Comparison of ENCODE assay signal across 29 mouse cellular contexts in the genomic region with DNA sequence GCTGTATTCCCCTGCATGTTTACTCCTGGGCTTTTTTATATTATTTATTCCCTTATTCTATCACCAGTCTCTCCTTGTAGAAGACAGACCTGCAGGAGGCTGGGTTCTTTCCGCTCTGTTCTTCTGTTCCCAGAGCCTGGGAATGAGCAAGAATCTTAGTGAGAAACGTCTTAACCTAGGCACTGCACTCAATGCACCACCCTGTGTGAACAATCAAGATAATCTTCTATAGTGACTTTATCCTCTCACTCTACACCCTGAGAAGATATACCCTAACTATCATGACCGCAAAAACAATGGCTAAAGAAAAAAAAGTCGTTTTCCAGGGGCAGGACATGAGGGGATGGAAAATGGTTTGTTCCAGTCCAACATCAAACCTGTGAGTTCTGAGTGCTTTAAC. TPM values are rescaled to one million over a fixed set of nuclear protein-coding genes. Genes with fewer than 3 reads are reported as not detected.
A peak's percentile ranks its signal among the peaks of the same experiment; 100 is the strongest.
DNase-seq lines count a peak whose midpoint lies in the region; ATAC-seq and TF ChIP-seq lines count a peak whose summit lies in the region.
"Had no signal": no experiment of that assay in that cellular context is flagged by ENCODE, and none has a peak within 500 bp of the region (broad histone marks: within the 10 kb centered on the region; RNA-seq: fewer than 3 reads in every experiment).

No protein-coding gene starts in this region.

- peaks cover 3% of the 10 kb centered on the region for H3K36me3 ChIP-seq in heart, adult 2 months (ENCODE audit: control insufficient read depth, insufficient read depth, low read length)
- no peaks in the 10 kb centered on the region for H3K36me3 ChIP-seq in liver, embryonic 12.5 days
- H3K36me3 ChIP-seq in liver, embryonic 14.5 days (replicated peaks; ENCODE audit: control insufficient read depth, insufficient read depth, low read depth) = no peaks in the 10 kb centered on the region
- H3K36me3 ChIP-seq: embryonic facial prominence, embryonic 10.5 days; forebrain, embryonic 10.5 days had no signal

- no peak for DNase-seq in heart, adult 2 months
- no peak for DNase-seq in heart, postnatal 36 days
- DNase-seq in liver = no peak
- DNase-seq in liver, embryonic 14.5 days (ENCODE audit: low read depth in 3 of 3, low spot score in 3 of 3) = no peak
- no peak for DNase-seq in cerebellum, postnatal 25 days
- DNase-seq in layer of hippocampus, adult 9-11 months = no peak
- DNase-seq: adrenal gland, postnatal 10 days; adrenal gland, postnatal 36 days; B cell, adult 2 months; cerebellum, adult 11 months; cerebellum, adult 2 months; cerebellum, adult 9-11 months; cerebellum, postnatal 36 days; embryo, embryonic 11 days; gastrocnemius, postnatal 25 days; heart, postnatal 4 days had no signal

- H3K4me2 ChIP-seq in liver, embryonic 12.5 days = peak overlapping the region; percentile 60
- peak overlapping the region; percentile 56 for H3K4me2 ChIP-seq in liver, embryonic 14.5 days (ENCODE audit: low read depth)
- H3K4me2 ChIP-seq: embryonic facial prominence, embryonic 13.5 days; forebrain, embryonic 13.5 days; heart, embryonic 12.5 days; heart, embryonic 15.5 days; hindbrain, embryonic 14.5 days had no signal

- H3K79me2 ChIP-seq in heart, adult 2 months (replicated peaks; ENCODE audit: control insufficient read depth, insufficient read depth, low read length) = no peaks in the 10 kb centered on the region

- no peak for TF ChIP-seq EP300 in heart, adult 2 months (IDR thresholded peaks at IDR 0.05; ENCODE audit: insufficient read depth, low read depth, low read length)
- no peak for TF ChIP-seq EP300 in liver, embryonic 14.5 days (IDR thresholded peaks at IDR 0.05; ENCODE audit: low read depth)

- TF ChIP-seq CTCF in heart, adult 2 months (IDR thresholded peaks at IDR 0.05) = no peak
- no peak for TF ChIP-seq CTCF in liver, embryonic 14.5 days (IDR thresholded peaks at IDR 0.05; ENCODE audit: low read depth)

- H3K9me3 ChIP-seq in liver, embryonic 12.5 days (replicated peaks) = no peaks in the 10 kb centered on the region
- no peaks in the 10 kb centered on the region for H3K9me3 ChIP-seq in liver, embryonic 14.5 days (ENCODE audit: control insufficient read depth, low read length)
- H3K9me3 ChIP-seq: embryonic facial prominence, embryonic 10.5 days; forebrain, embryonic 10.5 days; forebrain, embryonic 13.5 days had no signal

- H3K4me1 ChIP-seq in heart, adult 2 months (ENCODE audit: control insufficient read depth, insufficient read depth, low read length) = peaks cover 3% of the 10 kb centered on the region
- H3K4me1 ChIP-seq in liver, embryonic 12.5 days = peaks cover 29% of the 10 kb centered on the region
- H3K4me1 ChIP-seq in liver, embryonic 14.5 days (replicated peaks; ENCODE audit: control insufficient read depth in 2 of 2, insufficient read depth in 2 of 2, low read length in 1 of 2) = peaks cover 7 to 20% of the 10 kb centered on the region in 2 experiments; a peak in 3 of 4 replicates
- H3K4me1 ChIP-seq: embryonic facial prominence, embryonic 10.5 days; embryonic facial prominence, embryonic 13.5 days; forebrain, embryonic 10.5 days; forebrain, embryonic 13.5 days; heart, embryonic 12.5 days had no signal

- no peak overlapping the region for H3K9ac ChIP-seq in heart, adult 2 months (ENCODE audit: low read depth, low read length)
- no peak overlapping the region for H3K9ac ChIP-seq in liver, embryonic 12.5 days
- no peak overlapping the region for H3K9ac ChIP-seq in liver, embryonic 14.5 days (replicated peaks)
- H3K9ac ChIP-seq: embryonic facial prominence, embryonic 13.5 days; forebrain, embryonic 13.5 days; heart, embryonic 12.5 days; heart, embryonic 15.5 days; hindbrain, embryonic 14.5 days had no signal

- no peaks in the 10 kb centered on the region for H3K27me3 ChIP-seq in heart, adult 2 months (ENCODE audit: control insufficient read depth, insufficient read depth, low read length)
- no peaks in the 10 kb centered on the region for H3K27me3 ChIP-seq in liver, embryonic 12.5 days (replicated peaks)
- no peaks in the 10 kb centered on the region for H3K27me3 ChIP-seq in liver, embryonic 14.5 days (ENCODE audit: control insufficient read depth, insufficient read depth, low read length)
- H3K27me3 ChIP-seq: CH12.LX; embryonic facial prominence, embryonic 13.5 days; forebrain, embryonic 13.5 days; heart, embryonic 15.5 days had no signal

- peak; percentile 55; the same call in 1 of the 2 replicates for ATAC-seq in liver, embryonic 12.5 days
- peak; percentile 59; the same call in 1 of the 2 replicates for ATAC-seq in liver, embryonic 14.5 days (ENCODE audit: insufficient read depth)
- ATAC-seq: activated CD4-positive, CD25-positive, alpha-beta regulatory T cell, adult 4 months; forebrain, embryonic 13.5 days; hindbrain, postnatal 0 days; inflammation-experienced regulatory T-cells, adult 6 months; intestine, embryonic 16.5 days had no signal

- intact Hi-C loops in heart, adult 2 months (cut with DNase I) = loop anchor here (5.0 kb wide), 1 partner anchor 36 kb away; no protein-coding TSS in a partner anchor
- intact Hi-C loops in heart, postnatal 36 days (cut with DNase I) = no loop called here

- H3K4me3 ChIP-seq in heart, adult 2 months = no peak overlapping the region
- H3K4me3 ChIP-seq in liver, embryonic 12.5 days = 0 out of 2 replicates have a peak overlapping the region, but pooled peaks have one; percentile 34
- H3K4me3 ChIP-seq in liver, embryonic 14.5 days (ENCODE audit: insufficient read depth in 1 of 2, low read depth in 2 of 2, low read length in 2 of 2) = no peak overlapping the region
- H3K4me3 ChIP-seq: embryonic facial prominence, embryonic 10.5 days; embryonic facial prominence, embryonic 13.5 days; forebrain, embryonic 10.5 days; forebrain, embryonic 13.5 days; heart, embryonic 12.5 days; heart, embryonic 15.5 days had no signal

- peak overlapping the region; percentile 29 for H3K27ac ChIP-seq in heart, adult 2 months
- no peak overlapping the region for H3K27ac ChIP-seq in liver, embryonic 12.5 days
- H3K27ac ChIP-seq in liver, embryonic 14.5 days = no peak overlapping the region
- H3K27ac ChIP-seq: embryonic facial prominence, embryonic 10.5 days; embryonic facial prominence, embryonic 13.5 days; forebrain, embryonic 10.5 days; forebrain, embryonic 13.5 days; heart, embryonic 15.5 days; hindbrain, embryonic 14.5 days; hindbrain, postnatal 0 days had no signal

- TF ChIP-seq POLR2A in heart, adult 2 months (IDR thresholded peaks at IDR 0.05; ENCODE audit: insufficient read depth, low read depth, low read length) = no peak

- WGBS in heart, adult 2 months = 58% methylated on average over 4 of the region's 4 CpGs
- WGBS in liver, embryonic 12.5 days (ENCODE audit: insufficient replicate concordance) = 39% methylated on average over 4 of the region's 4 CpGs
- 22% methylated on average over 4 of the region's 4 CpGs for WGBS in liver, embryonic 14.5 days (ENCODE audit: insufficient replicate concordance)

RNA-seq across cellular contexts. Expression of a gene that starts 13.1 kb away (rescaled TPM):
- total RNA-seq in heart, adult 2 months (2021) = 10 to 100 TPM; 30.1 to 37.1 TPM
- polyA plus RNA-seq in heart, adult 2 months (2012; rRNA removed) = 42.6 and 66.2 TPM in 2 replicates
- total RNA-seq in heart, postnatal 36 days (2021) = 10 to 100 TPM; 28.3 to 37.8 TPM
- 8.5 and 9.3 TPM in 2 replicates for polyA plus RNA-seq in liver, embryonic 12.5 days (2016; fragmentation: Nextera tagmentation; extraction: Ambion mirVana)
- 3.1 and 3.4 TPM in 2 replicates for polyA plus RNA-seq in liver, embryonic 14.5 days (2012; rRNA removed)
- polyA plus RNA-seq in liver, embryonic 14.5 days (2014; fragmentation: Nextera tagmentation; extraction: Ambion mirVana) = 4.4 and 4.7 TPM in 2 replicates
- total RNA-seq: CH12.LX had no signal
- polyA plus RNA-seq: activated CD4-positive, CD25-positive, alpha-beta regulatory T cell, adult 4 months had no signal
